Mouse (Mus musculus): ENCODE measurements at regions not wholly inside any gene's neighbourhood (a gene's known extent, or its start where the extent isn't known, plus 50 kb on each side); places are given as distances from the start of the nearest gene placed in this dataset.
A peak's percentile ranks its signal among the peaks of the same experiment; 100 is the strongest.

DNA sequence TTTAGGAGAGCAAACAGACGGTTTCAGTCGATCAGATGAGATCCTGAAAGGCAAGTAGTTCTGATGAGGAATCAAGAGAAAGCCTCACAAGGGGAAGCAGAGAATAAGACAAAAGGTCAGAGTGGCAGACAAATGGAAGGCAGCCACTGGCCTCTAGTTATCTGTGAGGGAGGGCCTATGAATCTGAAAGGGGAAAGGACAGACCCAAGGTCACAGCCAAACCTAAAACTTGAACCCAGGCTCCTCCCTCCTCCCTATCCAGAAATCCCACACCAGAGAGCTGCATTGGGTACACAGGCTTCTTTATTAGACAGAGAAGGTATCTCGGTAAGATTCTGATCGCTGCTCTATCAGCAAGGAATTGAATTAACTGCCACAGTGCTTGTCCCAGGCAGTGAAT, 476.0 kb downstream of the Prss52 start:
- no peaks in the 10 kb centered on the region for H3K9me3 ChIP-seq (replicated peaks)
- no peaks in the 10 kb centered on the region for H3K4me1 ChIP-seq (replicated peaks)
- ATAC-seq (ENCODE audit: low read depth) (no peak), DNase-seq (no peak)
- no peak overlapping the region for H3K9ac ChIP-seq
- H3K4me3 ChIP-seq (replicated peaks) = no peak overlapping the region
- H3K27ac ChIP-seq = no peak overlapping the region
- H3K36me3 ChIP-seq = no peaks in the 10 kb centered on the region
- no peak overlapping the region for H3K4me2 ChIP-seq
- peaks cover 58% of the 10 kb centered on the region for H3K27me3 ChIP-seq
- WGBS (ENCODE audit: insufficient replicate concordance) = 43% methylated on average over 4 of the region's 4 CpGs

DNA sequence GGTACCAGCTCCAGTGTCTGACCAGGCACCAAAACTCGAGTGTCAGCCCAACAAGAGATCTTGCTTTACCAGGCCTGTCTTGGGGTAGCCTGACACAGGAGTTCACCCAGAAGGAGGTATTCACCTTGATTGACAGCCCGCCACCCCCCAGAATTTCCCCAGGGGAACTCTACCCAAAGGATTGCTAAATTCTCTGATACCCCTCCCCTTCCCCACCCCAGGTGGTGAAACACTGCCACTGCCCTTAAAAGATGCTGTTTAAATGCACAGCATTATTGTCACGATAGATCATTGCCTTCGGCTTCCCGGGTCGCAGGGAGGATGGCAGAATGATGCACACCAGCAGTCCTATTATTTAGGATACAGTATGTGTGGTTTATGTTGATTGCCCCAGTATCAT, 476.8 kb downstream of the Prss52 start:
- H3K27ac ChIP-seq = no peak overlapping the region
- no peak overlapping the region for H3K4me3 ChIP-seq (replicated peaks)
- no peak overlapping the region for H3K9ac ChIP-seq
- no peak overlapping the region for H3K4me2 ChIP-seq
- DNase-seq (no peak), ATAC-seq (ENCODE audit: low read depth) (no peak)
- H3K4me1 ChIP-seq (replicated peaks) = no peaks in the 10 kb centered on the region
- no peaks in the 10 kb centered on the region for H3K9me3 ChIP-seq (replicated peaks)
- peaks cover 64% of the 10 kb centered on the region for H3K27me3 ChIP-seq
- H3K36me3 ChIP-seq = no peaks in the 10 kb centered on the region
- WGBS (ENCODE audit: insufficient replicate concordance) = 39% methylated on average over 6 of the region's 6 CpGs

DNA sequence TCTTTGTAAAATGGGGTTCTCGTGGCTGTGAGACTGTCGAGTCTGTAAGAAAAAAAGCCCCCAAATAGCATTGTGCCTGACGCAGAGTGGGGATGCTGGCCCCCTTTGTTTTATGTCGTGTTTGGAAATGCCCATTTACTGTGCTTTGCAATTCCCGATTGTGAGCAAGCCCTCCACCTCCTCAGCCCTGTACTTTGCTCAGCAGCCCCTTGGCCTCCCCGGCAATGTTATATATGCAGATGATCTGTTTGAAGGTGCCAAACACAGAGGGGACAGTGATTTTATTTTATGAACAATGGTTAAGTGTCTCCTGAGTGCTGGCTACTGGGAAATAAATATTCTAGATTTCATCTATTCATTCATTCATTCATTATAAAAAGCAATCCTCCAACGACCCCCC, 477.6 kb downstream of the Prss52 start:
- no peaks in the 10 kb centered on the region for H3K9me3 ChIP-seq (replicated peaks)
- H3K36me3 ChIP-seq = no peaks in the 10 kb centered on the region
- DNase-seq (no peak), ATAC-seq (ENCODE audit: low read depth) (no peak)
- WGBS (ENCODE audit: insufficient replicate concordance) = 22% methylated on average over 7 of the region's 7 CpGs
- no peaks in the 10 kb centered on the region for H3K4me1 ChIP-seq (replicated peaks)
- no peak overlapping the region for H3K9ac ChIP-seq
- H3K27ac ChIP-seq = no peak overlapping the region
- no peak overlapping the region for H3K4me3 ChIP-seq (replicated peaks)
- no peak overlapping the region for H3K4me2 ChIP-seq
- peaks cover 69% of the 10 kb centered on the region for H3K27me3 ChIP-seq

DNA sequence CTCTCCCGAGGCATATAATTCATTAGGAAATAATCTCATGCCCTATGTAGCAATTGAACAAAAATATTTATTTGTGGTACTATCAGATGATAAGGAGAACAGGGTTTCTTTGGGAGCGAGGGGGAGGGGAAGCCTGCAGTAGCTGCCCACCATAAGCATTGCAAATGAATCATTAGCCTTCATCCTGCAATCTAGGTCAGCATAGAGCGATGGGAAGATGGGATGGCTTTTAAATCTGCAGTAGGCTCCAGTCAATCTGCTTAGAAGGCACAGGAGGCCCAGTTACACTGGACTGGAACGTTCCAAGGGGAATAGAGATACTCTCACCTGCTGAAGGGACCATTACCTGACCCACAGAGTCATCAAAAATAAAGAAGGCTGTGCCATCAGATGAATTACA, 478.7 kb downstream of the Prss52 start:
- H3K27ac ChIP-seq = no peak overlapping the region
- H3K4me3 ChIP-seq (replicated peaks) = no peak overlapping the region
- DNase-seq = no peak
- H3K4me2 ChIP-seq = no peak overlapping the region
- WGBS (ENCODE audit: insufficient replicate concordance) = 26% methylated on average over 4 of the region's 4 CpGs
- peaks cover 80% of the 10 kb centered on the region for H3K27me3 ChIP-seq
- H3K36me3 ChIP-seq = no peaks in the 10 kb centered on the region
- no peak overlapping the region for H3K9ac ChIP-seq
- ATAC-seq (ENCODE audit: low read depth) = no peak
- H3K9me3 ChIP-seq (replicated peaks) = no peaks in the 10 kb centered on the region
- peaks cover 8% of the 10 kb centered on the region for H3K4me1 ChIP-seq (replicated peaks)

DNA sequence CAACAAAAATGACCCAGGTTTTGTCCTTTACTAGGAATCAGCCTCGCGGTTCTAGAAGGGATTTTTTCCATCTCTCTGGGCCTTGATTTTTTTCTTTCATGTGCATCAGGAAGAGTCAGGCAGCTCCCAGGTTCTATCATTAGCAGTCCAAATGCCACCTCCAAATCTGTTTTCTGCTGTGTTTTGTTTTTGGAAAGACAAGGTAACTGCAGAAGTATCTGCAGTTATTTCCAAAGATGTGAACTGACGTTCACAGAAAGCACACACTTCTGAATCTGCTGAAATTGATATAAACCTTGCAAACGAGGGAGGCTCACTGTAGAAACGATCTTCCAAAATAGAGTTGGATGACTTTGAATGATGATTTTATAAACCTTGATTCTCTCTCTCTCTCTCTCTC, 480.1 kb downstream of the Prss52 start:
- peaks cover 90% of the 10 kb centered on the region for H3K27me3 ChIP-seq
- DNase-seq = no peak
- 46% methylated on average over 5 of the region's 5 CpGs for WGBS (ENCODE audit: insufficient replicate concordance)

DNA sequence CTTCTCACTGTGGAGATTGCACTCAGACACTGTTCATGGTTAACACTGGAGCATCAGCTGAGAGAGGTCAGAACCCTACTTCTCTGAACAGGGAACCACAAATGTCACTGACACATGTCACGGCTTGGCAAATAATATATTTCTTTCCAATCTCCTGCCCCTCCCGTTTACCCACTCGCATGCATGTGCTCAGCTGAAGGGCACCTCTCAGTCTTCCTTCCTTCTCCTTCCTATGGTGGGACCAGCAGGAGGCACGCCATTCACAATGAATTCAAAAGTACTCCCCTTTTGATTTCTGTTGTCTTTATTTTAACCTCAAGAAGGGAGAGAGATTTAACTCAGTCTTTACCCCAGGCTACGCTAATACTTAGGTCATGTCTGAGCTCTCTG, 481.0 kb downstream of the Prss52 start:
- Histone ChIP-seq H3K36me3 (no peaks in the 10 kb centered on the region), H3K4me3 (replicated peaks) (no peak overlapping the region), H3K9me3 (replicated peaks) (no peaks in the 10 kb centered on the region), H3K4me2 (no peak overlapping the region), H3K27ac (no peak overlapping the region), H3K4me1 (replicated peaks) (peaks cover 8% of the 10 kb centered on the region), H3K9ac (no peak overlapping the region), H3K27me3 (peaks cover 95% of the 10 kb centered on the region)
- 19% methylated on average over 5 of the region's 5 CpGs for WGBS (ENCODE audit: insufficient replicate concordance)
- ATAC-seq (ENCODE audit: low read depth) (no peak), DNase-seq (no peak)

More for the DNA sequence above, 480.1 kb downstream of the Prss52 start:
- Histone ChIP-seq H3K4me3 (replicated peaks) (no peak overlapping the region), H3K4me2 (no peak overlapping the region), H3K9me3 (replicated peaks) (no peaks in the 10 kb centered on the region), H3K9ac (no peak overlapping the region), H3K36me3 (no peaks in the 10 kb centered on the region), H3K27ac (no peak overlapping the region), H3K4me1 (replicated peaks) (peaks cover 8% of the 10 kb centered on the region)
- no peak for ATAC-seq (ENCODE audit: low read depth)

DNA sequence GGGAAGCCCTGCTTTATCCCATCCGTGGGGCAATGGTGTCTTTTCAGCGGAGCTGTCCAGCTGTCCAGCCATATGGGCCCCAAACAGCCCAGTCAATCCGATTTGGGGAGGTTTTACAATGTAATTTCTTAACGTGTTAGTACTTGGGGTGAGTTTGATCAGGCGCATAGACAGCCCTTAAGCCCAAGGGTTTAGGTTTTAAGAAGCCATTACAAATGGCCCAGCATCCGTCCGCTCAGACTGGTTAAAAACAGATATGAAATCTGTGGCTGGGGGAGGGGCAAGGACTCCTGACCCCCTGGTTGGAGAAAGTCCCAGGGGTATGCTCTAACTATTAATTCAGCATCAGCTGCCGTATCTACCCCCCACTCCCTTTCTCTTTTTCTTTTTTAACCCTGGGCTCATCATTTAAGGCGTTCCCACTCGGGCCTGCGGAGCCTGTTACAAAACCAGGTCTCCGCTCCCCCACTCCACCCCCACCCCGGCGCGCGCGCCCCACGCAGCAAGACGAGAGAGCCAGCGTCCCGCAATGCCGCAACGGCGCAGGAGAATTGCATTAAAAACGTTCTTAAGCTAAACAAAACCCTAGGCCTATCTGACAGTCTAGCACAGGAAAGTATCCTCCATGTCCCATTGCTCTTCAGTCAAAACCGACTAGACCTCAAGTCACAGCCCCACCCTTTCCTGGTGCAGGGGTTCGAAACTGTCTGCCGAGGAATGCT, 481.5 kb downstream of the Prss52 start:
- Histone ChIP-seq H3K4me2 (no peak overlapping the region), H3K4me3 (replicated peaks) (no peak overlapping the region), H3K4me1 (replicated peaks) (peaks cover 8% of the 10 kb centered on the region), H3K36me3 (no peaks in the 10 kb centered on the region), H3K27me3 (peaks cover 96% of the 10 kb centered on the region), H3K9me3 (replicated peaks) (no peaks in the 10 kb centered on the region), H3K9ac (no peak overlapping the region), H3K27ac (no peak overlapping the region)
- DNase-seq (no peak), ATAC-seq (ENCODE audit: low read depth) (no peak)
- 9% methylated on average over 28 of the region's 28 CpGs for WGBS (ENCODE audit: insufficient replicate concordance)

DNA sequence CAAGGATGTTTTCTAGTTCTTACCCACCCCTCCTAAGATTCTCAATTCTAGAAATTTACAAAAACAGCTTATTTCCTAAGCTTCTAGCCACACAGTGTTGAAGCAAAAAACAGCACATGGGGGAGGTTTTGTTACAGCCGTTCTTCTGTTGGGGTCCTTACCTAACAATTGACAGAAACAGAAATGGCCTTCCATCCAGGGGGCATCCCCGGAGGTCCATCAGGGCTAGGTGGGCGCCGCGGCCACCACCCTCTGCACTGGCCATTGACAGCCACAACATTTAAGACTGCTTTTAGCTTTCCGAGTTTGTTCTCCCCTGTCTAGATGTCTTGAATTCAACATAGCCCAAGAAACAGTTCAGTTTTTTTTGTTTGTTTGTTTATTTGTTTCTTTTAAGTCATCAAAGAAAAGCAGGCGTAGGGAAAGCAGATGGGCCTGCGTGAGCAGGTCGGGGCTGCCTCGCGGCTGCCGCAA, 482.3 kb downstream of the Prss52 start:
- Histone ChIP-seq H3K4me2 (peak overlapping the region; percentile 66), H3K27me3 (peaks cover 98% of the 10 kb centered on the region), H3K9ac (no peak overlapping the region), H3K9me3 (replicated peaks) (no peaks in the 10 kb centered on the region), H3K4me3 (replicated peaks) (peak overlapping the region; percentile 52), H3K4me1 (replicated peaks) (peaks cover 8% of the 10 kb centered on the region), H3K36me3 (no peaks in the 10 kb centered on the region), H3K27ac (no peak overlapping the region)
- ATAC-seq (ENCODE audit: low read depth) = no peak
- DNase-seq = no peak
- WGBS (ENCODE audit: insufficient replicate concordance) = 9% methylated on average over 12 of the region's 12 CpGs

DNA sequence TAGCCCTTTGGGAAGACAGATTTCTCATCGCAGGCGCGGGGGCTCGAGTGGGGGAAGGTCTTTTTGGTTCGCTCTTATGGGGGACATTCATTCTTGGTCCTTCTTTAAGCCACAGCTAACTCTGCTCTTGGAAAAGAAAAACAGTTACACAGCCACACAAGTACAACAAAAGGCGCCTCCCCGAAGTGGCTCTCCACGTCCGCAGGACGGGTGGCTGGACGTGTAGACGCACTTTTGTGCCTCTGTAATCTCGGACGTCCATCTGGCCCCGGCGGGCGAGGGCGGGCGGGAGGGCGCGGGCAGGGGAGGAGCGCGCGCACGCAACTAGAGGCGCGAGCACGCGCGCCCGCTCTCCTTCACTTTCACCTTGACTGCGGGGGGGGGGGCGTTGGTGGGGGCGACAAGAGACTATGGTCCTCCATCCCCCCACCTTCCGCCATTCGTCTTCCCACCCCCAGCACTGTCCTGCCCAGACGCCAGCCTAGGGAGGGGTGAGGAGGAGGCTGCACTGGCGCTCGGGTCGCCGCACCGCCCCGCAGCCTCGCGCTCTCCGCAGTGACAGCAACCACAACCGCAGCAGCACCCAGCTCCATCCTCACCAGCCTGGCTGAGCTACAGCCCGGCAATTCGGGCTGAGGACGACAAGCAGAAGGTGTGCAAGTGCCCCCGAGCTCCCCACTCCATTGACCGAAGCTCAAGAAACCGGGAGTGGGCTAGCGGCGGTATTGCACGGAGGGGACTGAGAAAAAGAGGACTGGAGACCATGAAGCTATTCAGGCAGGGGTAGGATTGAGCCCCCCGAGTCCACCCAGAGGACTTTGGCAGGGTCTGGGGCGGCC, 483.0 kb downstream of the Prss52 start:
- H3K27me3 ChIP-seq = peaks cover 98% of the 10 kb centered on the region
- no peak for ATAC-seq (ENCODE audit: low read depth)
- no peaks in the 10 kb centered on the region for H3K9me3 ChIP-seq (replicated peaks)
- no peak overlapping the region for H3K9ac ChIP-seq
- H3K4me2 ChIP-seq = peak overlapping the region; percentile 66
- no peaks in the 10 kb centered on the region for H3K36me3 ChIP-seq
- H3K4me3 ChIP-seq (replicated peaks) = peak overlapping the region; percentile 52
- H3K4me1 ChIP-seq (replicated peaks) = peaks cover 8% of the 10 kb centered on the region
- WGBS (ENCODE audit: insufficient replicate concordance) = 1% methylated on average over 47 of the region's 58 CpGs
- H3K27ac ChIP-seq = no peak overlapping the region
- DNase-seq = no peak

DNA sequence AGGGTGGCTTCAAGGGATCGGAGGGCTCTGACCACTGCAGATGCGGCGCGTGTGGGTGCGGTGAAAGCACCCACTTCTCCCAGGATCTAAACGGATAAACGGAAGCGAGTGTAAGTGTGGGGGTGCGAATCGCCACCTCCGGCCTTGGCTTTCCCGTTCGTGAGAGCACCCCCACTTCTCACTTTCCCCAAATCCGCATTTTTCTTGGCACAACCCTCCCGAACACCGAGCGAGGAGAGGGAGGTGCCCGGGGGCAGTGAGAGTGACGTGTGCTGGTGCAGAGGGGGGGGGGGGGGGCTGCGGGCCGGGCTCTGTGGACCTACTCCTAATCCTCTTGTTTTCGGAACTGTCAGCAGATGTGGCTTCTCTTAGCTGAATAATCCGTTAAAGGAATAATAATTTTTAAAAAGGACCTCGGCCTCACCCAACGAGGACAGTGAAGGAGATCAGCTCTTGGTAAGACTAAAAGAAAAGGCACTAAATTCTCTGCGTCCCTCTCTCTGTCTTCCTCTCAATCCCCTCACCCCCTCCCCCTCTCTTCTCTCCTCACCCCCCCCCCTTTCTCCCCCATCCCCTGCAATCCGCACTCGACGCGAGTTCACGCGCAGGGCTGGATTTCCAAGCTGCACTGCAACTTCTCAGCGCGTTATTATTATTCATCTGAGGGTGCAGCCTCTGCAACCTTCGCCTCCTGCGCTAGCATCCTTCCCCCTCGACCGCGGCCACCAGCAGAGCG, 483.8 kb downstream of the Prss52 start:
- 2% methylated on average over 40 of the region's 40 CpGs for WGBS (ENCODE audit: insufficient replicate concordance)
- Histone ChIP-seq H3K9me3 (replicated peaks) (no peaks in the 10 kb centered on the region), H3K9ac (no peak overlapping the region), H3K27ac (no peak overlapping the region), H3K4me3 (replicated peaks) (peak overlapping the region; percentile 52), H3K4me2 (peak overlapping the region; percentile 66), H3K4me1 (replicated peaks) (peaks cover 8% of the 10 kb centered on the region), H3K27me3 (peaks cover 99% of the 10 kb centered on the region), H3K36me3 (no peaks in the 10 kb centered on the region)
- no peak for DNase-seq
- ATAC-seq (ENCODE audit: low read depth) = no peak

DNA sequence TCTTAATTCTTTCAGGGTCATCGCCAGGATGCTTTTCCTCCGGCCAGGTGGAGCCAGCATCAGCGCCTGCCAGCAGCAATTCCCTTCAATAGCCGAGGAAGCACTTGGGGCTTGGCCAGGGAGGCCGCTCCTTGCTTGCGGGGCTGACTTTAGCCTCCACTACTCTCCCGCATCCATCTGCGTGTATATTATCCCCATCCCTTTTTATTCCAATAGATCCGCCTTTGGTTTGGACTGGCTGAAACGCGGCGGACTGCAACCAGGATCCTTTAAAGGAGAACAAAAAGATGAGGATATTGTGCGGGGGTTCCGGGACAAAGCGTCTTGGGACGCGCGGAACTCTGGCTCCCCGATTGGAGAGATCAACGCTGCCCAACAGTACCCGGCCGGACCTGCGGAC, 484.5 kb downstream of the Prss52 start:
- DNase-seq (no peak), ATAC-seq (ENCODE audit: low read depth) (no peak)
- Histone ChIP-seq H3K27ac (no peak overlapping the region), H3K36me3 (no peaks in the 10 kb centered on the region), H3K27me3 (peaks cover 99% of the 10 kb centered on the region), H3K9me3 (replicated peaks) (no peaks in the 10 kb centered on the region), H3K9ac (no peak overlapping the region), H3K4me3 (replicated peaks) (no peak overlapping the region), H3K4me1 (replicated peaks) (peaks cover 8% of the 10 kb centered on the region), H3K4me2 (no peak overlapping the region)
- 1% methylated on average over 23 of the region's 23 CpGs for WGBS (ENCODE audit: insufficient replicate concordance)
